12 mouse cellular contexts compared by ENCODE assay signal in genomic region chr19:24259390-24260351, GRCm38 (mm10). TPM values are rescaled to one million over a fixed set of nuclear protein-coding genes. Genes with fewer than 3 reads are reported as not detected.
A peak's percentile ranks its signal among the peaks of the same experiment; 100 is the strongest.
DNase-seq lines count a peak whose midpoint lies in the region; ATAC-seq and TF ChIP-seq lines count a peak whose summit lies in the region.
"Had no signal": no experiment of that assay in that cellular context is flagged by ENCODE, and none has a peak within 500 bp of the region (broad histone marks: within the 10 kb centered on the region; RNA-seq: fewer than 3 reads in every experiment).

No protein-coding gene starts in this region.

- no peak for TF ChIP-seq EP300 in liver, postnatal 0 days (IDR thresholded peaks at IDR 0.05; ENCODE audit: low read depth)

- H3K9ac ChIP-seq in kidney, embryonic 15.5 days: no peak overlapping the region
- H3K9ac ChIP-seq in hindbrain, embryonic 12.5 days: no peak overlapping the region
- no peak overlapping the region for H3K9ac ChIP-seq in liver, postnatal 0 days (replicated peaks)
- H3K9ac ChIP-seq: intestine, embryonic 15.5 days had no signal

- H3K9me3 ChIP-seq in kidney, embryonic 15.5 days (replicated peaks): no peaks in the 10 kb centered on the region
- no peaks in the 10 kb centered on the region for H3K9me3 ChIP-seq in hindbrain, embryonic 12.5 days (replicated peaks)
- no peaks in the 10 kb centered on the region for H3K9me3 ChIP-seq in liver, postnatal 0 days (ENCODE audit: low read length)
- H3K9me3 ChIP-seq: intestine, embryonic 15.5 days; megakaryocyte, embryonic 14.5 days had no signal

- no peak for TF ChIP-seq CTCF in brain, embryonic 14.5 days (IDR thresholded peaks at IDR 0.05; ENCODE audit: borderline replicate concordance, extremely low read depth, insufficient read depth, insufficient read length)
- no peak for TF ChIP-seq CTCF in liver, postnatal 0 days (IDR thresholded peaks at IDR 0.05; ENCODE audit: low read depth)

- no peak for TF ChIP-seq POLR2A in brain, embryonic 14.5 days (IDR thresholded peaks at IDR 0.05; ENCODE audit: borderline replicate concordance, extremely low read depth, insufficient read depth, insufficient read length, poor library complexity, severe bottlenecking)

- DNase-seq in kidney, adult 11 months: peak; percentile 46
- peak; percentile 32 for DNase-seq in brain, embryonic 14.5 days (ENCODE audit: low read depth)
- peak; percentile 41 for DNase-seq in lung, postnatal 25 days (ENCODE audit: low spot score)
- DNase-seq in c-Kit-positive CD71-positive TER-119-positive erythroid progenitor cells, embryonic 14.5 days (ENCODE audit: low spot score): no peak
- no peak for DNase-seq in liver, postnatal 0 days
- DNase-seq: adrenal gland, postnatal 10 days; cerebellum, postnatal 36 days; thymus, postnatal 14 days had no signal

- no peaks in the 10 kb centered on the region for H3K4me1 ChIP-seq in kidney, embryonic 15.5 days
- H3K4me1 ChIP-seq in hindbrain, embryonic 12.5 days: 0 out of 2 replicates have a peak, but pooled peaks cover 4% of the 10 kb centered on the region
- no peaks in the 10 kb centered on the region for H3K4me1 ChIP-seq in liver, postnatal 0 days (ENCODE audit: insufficient read depth)
- H3K4me1 ChIP-seq: intestine, embryonic 15.5 days had no signal

- peaks cover 19% of the 10 kb centered on the region for H3K36me3 ChIP-seq in kidney, embryonic 15.5 days
- 0 out of 2 replicates have a peak, but pooled peaks cover 6% of the 10 kb centered on the region for H3K36me3 ChIP-seq in hindbrain, embryonic 12.5 days
- peaks cover 10% of the 10 kb centered on the region for H3K36me3 ChIP-seq in liver, postnatal 0 days (replicated peaks; ENCODE audit: insufficient read depth, low read length)
- H3K36me3 ChIP-seq: intestine, embryonic 15.5 days had no signal

- no peak for ATAC-seq in kidney, embryonic 15.5 days (replicated peaks; ENCODE audit: low FRiP score)
- peak; percentile 64; the same call in 1 of the 2 replicates for ATAC-seq in hindbrain, embryonic 12.5 days (ENCODE audit: low FRiP score)
- no peak for ATAC-seq in liver, postnatal 0 days
- ATAC-seq: intestine, embryonic 15.5 days had no signal

- H3K27me3 ChIP-seq in kidney, embryonic 15.5 days: no peaks in the 10 kb centered on the region
- H3K27me3 ChIP-seq in hindbrain, embryonic 12.5 days: no peaks in the 10 kb centered on the region
- no peaks in the 10 kb centered on the region for H3K27me3 ChIP-seq in liver, postnatal 0 days (ENCODE audit: insufficient read depth, low read length)
- H3K27me3 ChIP-seq: intestine, embryonic 15.5 days; megakaryocyte, embryonic 14.5 days had no signal

- 75% methylated on average over 12 of the region's 12 CpGs for WGBS in kidney, embryonic 15.5 days
- WGBS in hindbrain, embryonic 12.5 days: 58% methylated on average over 12 of the region's 12 CpGs
- 73% methylated on average over 12 of the region's 12 CpGs for WGBS in liver, postnatal 0 days (ENCODE audit: insufficient replicate concordance)

- H3K4me3 ChIP-seq in kidney, embryonic 15.5 days (replicated peaks): no peak overlapping the region
- H3K4me3 ChIP-seq in hindbrain, embryonic 12.5 days: no peak overlapping the region
- H3K4me3 ChIP-seq in liver, postnatal 0 days (ENCODE audit: low read depth, low read length): no peak overlapping the region
- H3K4me3 ChIP-seq: intestine, embryonic 15.5 days; megakaryocyte, embryonic 14.5 days had no signal

- no peak overlapping the region for H3K4me2 ChIP-seq in kidney, embryonic 15.5 days
- H3K4me2 ChIP-seq in hindbrain, embryonic 12.5 days (replicated peaks): no peak overlapping the region
- H3K4me2 ChIP-seq in liver, postnatal 0 days (ENCODE audit: low read depth, low read length): no peak overlapping the region
- H3K4me2 ChIP-seq: intestine, embryonic 15.5 days had no signal

- no peak overlapping the region for H3K27ac ChIP-seq in kidney, embryonic 15.5 days
- H3K27ac ChIP-seq in hindbrain, embryonic 12.5 days: no peak overlapping the region
- H3K27ac ChIP-seq in liver, postnatal 0 days (ENCODE audit: low read depth): no peak overlapping the region
- H3K27ac ChIP-seq: intestine, embryonic 15.5 days had no signal

RNA-seq across cellular contexts. Expression of gene Fxn, which starts 20.7 kb away (rescaled TPM):
- 58.4 and 60.8 TPM in 2 replicates for polyA plus RNA-seq in kidney, embryonic 15.5 days (2015; fragmentation: Nextera tagmentation; extraction: Ambion mirVana)
- 20.7 and 25.3 TPM in 2 replicates for polyA plus RNA-seq in brain, embryonic 14.5 days (2012; rRNA removed)
- 36.3 and 44.6 TPM in 2 replicates for polyA plus RNA-seq in hindbrain, embryonic 12.5 days (2016; fragmentation: Nextera tagmentation; extraction: Ambion mirVana)
- polyA plus RNA-seq in liver, postnatal 0 days (2015; fragmentation: Nextera tagmentation; extraction: Ambion mirVana): 34.2 and 34.8 TPM in 2 replicates

RNA-seq across cellular contexts. Expression of gene Tjp2, which starts 34.8 kb away (rescaled TPM):
- 31.3 and 31.4 TPM in 2 replicates for polyA plus RNA-seq in kidney, embryonic 15.5 days (2015; fragmentation: Nextera tagmentation; extraction: Ambion mirVana)
- polyA plus RNA-seq in brain, embryonic 14.5 days (2012; rRNA removed): 10.5 and 12.9 TPM in 2 replicates
- polyA plus RNA-seq in hindbrain, embryonic 12.5 days (2016; fragmentation: Nextera tagmentation; extraction: Ambion mirVana): 26.7 and 28.7 TPM in 2 replicates
- polyA plus RNA-seq in liver, postnatal 0 days (2015; fragmentation: Nextera tagmentation; extraction: Ambion mirVana): 3.5 and 4.1 TPM in 2 replicates

Comparison
In these comparisons a context has a peak if more than half of its experiments do, and no peak if none do; other contexts are left out.
1. DNase-seq: peak in kidney, adult 11 months (single experiment), brain, embryonic 14.5 days (single experiment) and lung, postnatal 25 days (single experiment); none in c-Kit-positive CD71-positive TER-119-positive erythroid progenitor cells, embryonic 14.5 days (single experiment) and liver, postnatal 0 days (single experiment).